Mouse (Mus musculus) thymus, adult 18-20 months (tissue): ENCODE results near the gene 1600002K03Rik.

Experiments
- DNase-seq, 2 experiments: peaks; one replicate each; pipeline ENCODE4 v3.0.0; 2022; ENCODE audit warnings: mixed read lengths in 2 of 2

Gene 1600002K03Rik

GRCm38 (mm10) chr10:80172527-80173292 is at the start of gene 1600002K03Rik:
Gene 1600002K03Rik (plus strand): TSS chr10:80172944.
- DNase-seq = peak; percentile 76 to 88

- DNase-seq = no peak
These were observed 48.7 kb upstream of the 1600002K03Rik start for GRCm38 (mm10) chr10:80123932-80124562.

- no peak for DNase-seq
These were observed 44.8 kb upstream of the 1600002K03Rik start for GRCm38 (mm10) chr10:80127920-80128319.

- DNase-seq = no peak
These were observed 42.9 kb upstream of the 1600002K03Rik start for GRCm38 (mm10) chr10:80129846-80130245.

GRCm38 (mm10) chr10:80130403-80131031 is 42.2 kb upstream of the 1600002K03Rik start:
- no peak for DNase-seq

- peak in 1 of 2 experiments; percentile 7 for DNase-seq
These were observed 41.3 kb upstream of the 1600002K03Rik start for GRCm38 (mm10) chr10:80131316-80131951.

- DNase-seq = no peak
These were observed 40.8 kb upstream of the 1600002K03Rik start for GRCm38 (mm10) chr10:80131952-80132350.

GRCm38 (mm10) chr10:80133226-80133849 is 39.4 kb upstream of the 1600002K03Rik start:
- DNase-seq = peak in 1 of 2 experiments; percentile 29

GRCm38 (mm10) chr10:80134421-80134820 is 38.3 kb upstream of the 1600002K03Rik start:
- peak in 1 of 2 experiments; percentile 8 for DNase-seq

- DNase-seq = peak in 1 of 2 experiments; percentile 5
These were observed 37.6 kb upstream of the 1600002K03Rik start for GRCm38 (mm10) chr10:80135161-80135560.

- no peak for DNase-seq
These were observed 37.1 kb upstream of the 1600002K03Rik start for GRCm38 (mm10) chr10:80135641-80136040.

GRCm38 (mm10) chr10:80136179-80136951 is 36.4 kb upstream of the 1600002K03Rik start:
- DNase-seq = peak in 1 of 2 experiments; percentile 11

- DNase-seq = peak in 1 of 2 experiments; percentile 14
These were observed 35.7 kb upstream of the 1600002K03Rik start for GRCm38 (mm10) chr10:80136952-80137625.

- peak in 1 of 2 experiments; percentile 17 for DNase-seq
These were observed 34.9 kb upstream of the 1600002K03Rik start for GRCm38 (mm10) chr10:80137626-80138552.

- peak in 1 of 2 experiments; percentile 31 for DNase-seq
These were observed 33.9 kb upstream of the 1600002K03Rik start, which contains the start of gene Atp5d for GRCm38 (mm10) chr10:80138553-80139438. Gene Atp5d (plus strand): TSS chr10:80138632.

- peak in 1 of 2 experiments; percentile 46 for DNase-seq
These were observed 33.3 kb upstream of the 1600002K03Rik start for GRCm38 (mm10) chr10:80139439-80139775.

GRCm38 (mm10) chr10:80139975-80140665 is 32.6 kb upstream of the 1600002K03Rik start:
- peak in 1 of 2 experiments; percentile 6 for DNase-seq

- no peak for DNase-seq
These were observed 32.1 kb upstream of the 1600002K03Rik start, which contains the start of gene Cbarp for GRCm38 (mm10) chr10:80140666-80141035. Gene Cbarp (minus strand): TSS chr10:80140835.
